Mouse (Mus musculus) liver, embryonic 13.5 days (tissue): ENCODE results near the gene Mettl26. TPM values are rescaled to one million over a fixed set of nuclear protein-coding genes. Genes with fewer than 3 reads are reported as not detected.
A peak's percentile ranks its signal among the peaks of the same experiment; 100 is the strongest.
"Not testable (repeated sequence)": the region's sequence is repeated elsewhere in the genome, so short reads cannot be mapped to it uniquely, and the experiment has no call there.

Source experiments
- ATAC-seq: fragments of 200-750 bp; cut with Nextera tagmentation; 2 replicates; pipeline ENCODE4 v1.8.0; 2017; ENCODE audit warnings: low read depth, mild to moderate bottlenecking, moderate number of reproducible peaks, moderate library complexity
- DNase-seq: peaks from one replicate; pipeline ENCODE4 v3.0.0; 2022
- H3K27ac ChIP-seq: fragments of 300-500 bp; sonication (generic); 2 replicates; pipeline ENCODE4 v1.5.1; 2015; ENCODE audit warnings: moderate library complexity, mild to moderate bottlenecking, inconsistent platforms
- H3K27me3 ChIP-seq: fragments of 300-500 bp; sonication (generic); 2 replicates; pipeline ENCODE4 v1.6.1; 2015; ENCODE audit warnings: mild to moderate bottlenecking, inconsistent platforms
- H3K36me3 ChIP-seq: fragments of 300-500 bp; sonication (generic); 2 replicates; pipeline ENCODE4 v1.6.1; 2015; ENCODE audit warnings: mild to moderate bottlenecking, inconsistent platforms
- H3K4me1 ChIP-seq: fragments of 300-500 bp; sonication (generic); replicated peaks from 2 replicates; pipeline ENCODE4 v1.6.1; 2015; ENCODE audit warnings: inconsistent platforms
- H3K4me2 ChIP-seq: fragments of 300-500 bp; sonication (generic); 2 replicates; pipeline ENCODE4 v1.6.1; 2015; ENCODE audit warnings: inconsistent platforms, mild to moderate bottlenecking, moderate library complexity
- H3K4me3 ChIP-seq: fragments of 300-500 bp; sonication (generic); replicated peaks from 2 replicates; pipeline ENCODE4 v1.5.1; 2015; ENCODE audit warnings: mild to moderate bottlenecking, inconsistent platforms
- H3K9ac ChIP-seq: fragments of 300-500 bp; sonication (generic); 2 replicates; pipeline ENCODE4 v1.6.1; 2015; ENCODE audit warnings: mild to moderate bottlenecking, inconsistent platforms
- H3K9me3 ChIP-seq: fragments of 300-500 bp; sonication (generic); replicated peaks from 2 replicates; pipeline ENCODE4 v1.6.1; 2016; ENCODE audit warnings: inconsistent platforms
- WGBS: fragments of 180-500 bp; shearing (Covaris S2); methylation state at CpG from one replicate; pipeline ENCODE4 v1.1.7; 2015; ENCODE audit not compliant: insufficient replicate concordance; 5-methylcytosine and 5-hydroxymethylcytosine counted together
- polyA plus RNA-seq: library from polyadenylated mRNA; unstranded; fragments of >200 nt; fragmentation: Nextera tagmentation; extraction: Ambion mirVana; gene quantifications from 2 replicates; pipeline ENCODE4 v1.2.1, GENCODE M21; 2015

The Mettl26 gene
- polyA plus RNA-seq, 1 experiment from 2014 or later = 46.9 TPM

GRCm38 (mm10) chr17:25861704-25862612, 12.9 kb upstream of the Mettl26 start:
- Histone ChIP-seq H3K4me1 (peaks cover 47% of the 10 kb centered on the region), H3K27me3 (no peaks in the 10 kb centered on the region), H3K27ac (peak overlapping the region; percentile 70), H3K4me3 (peak overlapping the region; percentile 80), H3K36me3 (peaks cover 28% of the 10 kb centered on the region), H3K9me3 (no peaks in the 10 kb centered on the region), H3K4me2 (peak overlapping the region; percentile 97), H3K9ac (peak overlapping the region; percentile 90)
- 10% methylated on average over 6 of the region's 6 CpGs for WGBS
- ATAC-seq = peak; percentile 25
- no peak for DNase-seq

GRCm38 (mm10) chr17:25863681-25864080, 11.2 kb upstream of the Mettl26 start:
- peaks cover 64% of the 10 kb centered on the region for H3K4me1 ChIP-seq
- H3K27ac ChIP-seq = no peak overlapping the region
- no peaks in the 10 kb centered on the region for H3K9me3 ChIP-seq
- ATAC-seq (no peak), DNase-seq (no peak)
- no peak overlapping the region for H3K4me2 ChIP-seq
- H3K4me3 ChIP-seq = no peak overlapping the region
- WGBS = 91% methylated on average over 6 of the region's 6 CpGs
- no peak overlapping the region for H3K9ac ChIP-seq
- no peaks in the 10 kb centered on the region for H3K27me3 ChIP-seq
- peaks cover 28% of the 10 kb centered on the region for H3K36me3 ChIP-seq

- ATAC-seq = no peak
- H3K27me3 ChIP-seq = no peaks in the 10 kb centered on the region
- H3K27ac ChIP-seq = no peak overlapping the region
- H3K9ac ChIP-seq = no peak overlapping the region
- DNase-seq = no peak
- H3K36me3 ChIP-seq = peaks cover 28% of the 10 kb centered on the region
- peaks cover 68% of the 10 kb centered on the region for H3K4me1 ChIP-seq
- no peak overlapping the region for H3K4me2 ChIP-seq
- no peak overlapping the region for H3K4me3 ChIP-seq
- H3K9me3 ChIP-seq = no peaks in the 10 kb centered on the region
- WGBS = 89% methylated on average over 14 of the region's 14 CpGs
These were observed 10.6 kb upstream of the Mettl26 start for GRCm38 (mm10) chr17:25864311-25864710.

GRCm38 (mm10) chr17:25865288-25865687, 9.6 kb upstream of the Mettl26 start:
- DNase-seq (no peak), ATAC-seq (no peak)
- no peak overlapping the region for H3K27ac ChIP-seq
- no peaks in the 10 kb centered on the region for H3K27me3 ChIP-seq
- H3K4me2 ChIP-seq = no peak overlapping the region
- H3K4me1 ChIP-seq = peaks cover 58% of the 10 kb centered on the region
- H3K36me3 ChIP-seq = peaks cover 25% of the 10 kb centered on the region
- no peak overlapping the region for H3K9ac ChIP-seq
- no peak overlapping the region for H3K4me3 ChIP-seq
- no peaks in the 10 kb centered on the region for H3K9me3 ChIP-seq
- 89% methylated on average over 11 of the region's 11 CpGs for WGBS

- H3K4me1 ChIP-seq = peaks cover 50% of the 10 kb centered on the region
- ATAC-seq (no peak), DNase-seq (no peak)
- H3K4me3 ChIP-seq = no peak overlapping the region
- WGBS = 86% methylated on average over 3 of the region's 3 CpGs
- 0 out of 2 replicates have a peak overlapping the region, but pooled peaks have one; percentile 90 for H3K4me2 ChIP-seq
- peak overlapping the region; percentile 33; the same call in 1 of the 2 replicates for H3K9ac ChIP-seq
- no peaks in the 10 kb centered on the region for H3K9me3 ChIP-seq
- no peak overlapping the region for H3K27ac ChIP-seq
- peaks cover 25% of the 10 kb centered on the region for H3K36me3 ChIP-seq
- H3K27me3 ChIP-seq = no peaks in the 10 kb centered on the region
These were observed 8.7 kb upstream of the Mettl26 start for GRCm38 (mm10) chr17:25866172-25866571.

- Histone ChIP-seq H3K36me3 (peaks cover 25% of the 10 kb centered on the region), H3K27me3 (no peaks in the 10 kb centered on the region), H3K4me1 (peaks cover 39% of the 10 kb centered on the region), H3K4me3 (peak overlapping the region; percentile 74), H3K9ac (peak overlapping the region; percentile 80), H3K4me2 (peak overlapping the region; percentile 90), H3K9me3 (no peaks in the 10 kb centered on the region), H3K27ac (peak overlapping the region; percentile 74)
- DNase-seq (no peak), ATAC-seq (peak; percentile 58)
- 2% methylated on average over 7 of the region's 7 CpGs for WGBS
These were observed 7.4 kb upstream of the Mettl26 start for GRCm38 (mm10) chr17:25867509-25867835.

- H3K27ac ChIP-seq = peak overlapping the region; percentile 74
- under 1% methylated on average over 42 of the region's 42 CpGs for whole genome bisulfite sequencing
- H3K9me3 ChIP-seq = no peaks in the 10 kb centered on the region
- DNase-seq (no peak), ATAC-seq (peak; percentile 60)
- H3K4me1 ChIP-seq = peaks cover 36% of the 10 kb centered on the region
- peak overlapping the region; percentile 90 for H3K4me2 ChIP-seq
- H3K36me3 ChIP-seq = peaks cover 22% of the 10 kb centered on the region
- H3K27me3 ChIP-seq = no peaks in the 10 kb centered on the region
- peak overlapping the region; percentile 74 for H3K4me3 ChIP-seq
- peak overlapping the region; percentile 80 for H3K9ac ChIP-seq
These were observed 6.9 kb upstream of the Mettl26 start for GRCm38 (mm10) chr17:25867836-25868600.

GRCm38 (mm10) chr17:25868601-25869191, 6.2 kb upstream of the Mettl26 start, which contains the start of gene Mcrip2:
Mcrip2 (minus strand) TSS chr17:25868764.
- Histone ChIP-seq H3K9me3 (no peaks in the 10 kb centered on the region), H3K36me3 (peaks cover 17% of the 10 kb centered on the region), H3K4me1 (peaks cover 35% of the 10 kb centered on the region), H3K27ac (peak within 1 kb of the TSS; percentile 74), H3K4me2 (peak within 1 kb of the TSS; percentile 90), H3K27me3 (no peaks in the 10 kb centered on the region), H3K4me3 (peak within 1 kb of the TSS; percentile 74), H3K9ac (peak within 1 kb of the TSS; percentile 80)
- DNase-seq = peak; percentile 65
- WGBS = 0% methylated on average over 24 of the region's 24 CpGs
- peak; percentile 75 for ATAC-seq

- H3K36me3 ChIP-seq = peaks cover 9% of the 10 kb centered on the region; the same call in 1 of the 2 replicates
These were observed 5.4 kb upstream of the Mettl26 start for GRCm38 (mm10) chr17:25869498-25869897.

GRCm38 (mm10) chr17:25869954-25870353, 4.9 kb upstream of the Mettl26 start:
- 75% methylated on average over 2 of the region's 2 CpGs for WGBS
- Histone ChIP-seq H3K9ac (no peak overlapping the region), H3K27ac (no peak overlapping the region), H3K4me1 (peaks cover 45% of the 10 kb centered on the region), H3K9me3 (no peaks in the 10 kb centered on the region), H3K4me3 (no peak overlapping the region), H3K4me2 (no peak overlapping the region), H3K27me3 (no peaks in the 10 kb centered on the region), H3K36me3 (peaks cover 5% of the 10 kb centered on the region; the same call in 1 of the 2 replicates)
- DNase-seq = no peak
- ATAC-seq = no peak

More at GRCm38 (mm10) chr17:25869498-25869897, 5.4 kb upstream of the Mettl26 start:
- H3K27me3 ChIP-seq = no peaks in the 10 kb centered on the region
- DNase-seq (no peak), ATAC-seq (no peak)
- 82% methylated on average over 8 of the region's 8 CpGs for WGBS
- H3K4me2 ChIP-seq = no peak overlapping the region
- H3K4me3 ChIP-seq = no peak overlapping the region
- no peak overlapping the region for H3K27ac ChIP-seq
- H3K4me1 ChIP-seq = peaks cover 43% of the 10 kb centered on the region
- no peak overlapping the region for H3K9ac ChIP-seq
- no peaks in the 10 kb centered on the region for H3K9me3 ChIP-seq

GRCm38 (mm10) chr17:25871566-25871965, 3.3 kb upstream of the Mettl26 start:
- H3K9ac ChIP-seq = not testable (repeated sequence)

More at GRCm38 (mm10) chr17:25871566-25871965, 3.3 kb upstream of the Mettl26 start:
- not testable (repeated sequence) for H3K36me3 ChIP-seq, DNase-seq, H3K9me3 ChIP-seq, ATAC-seq, H3K27ac ChIP-seq, H3K4me3 ChIP-seq, H3K4me2 ChIP-seq, H3K27me3 ChIP-seq
- peaks cover 47% of the 10 kb centered on the region for H3K4me1 ChIP-seq
